Mouse (Mus musculus): ENCODE measurements around the gene Polr3e.

DNA sequence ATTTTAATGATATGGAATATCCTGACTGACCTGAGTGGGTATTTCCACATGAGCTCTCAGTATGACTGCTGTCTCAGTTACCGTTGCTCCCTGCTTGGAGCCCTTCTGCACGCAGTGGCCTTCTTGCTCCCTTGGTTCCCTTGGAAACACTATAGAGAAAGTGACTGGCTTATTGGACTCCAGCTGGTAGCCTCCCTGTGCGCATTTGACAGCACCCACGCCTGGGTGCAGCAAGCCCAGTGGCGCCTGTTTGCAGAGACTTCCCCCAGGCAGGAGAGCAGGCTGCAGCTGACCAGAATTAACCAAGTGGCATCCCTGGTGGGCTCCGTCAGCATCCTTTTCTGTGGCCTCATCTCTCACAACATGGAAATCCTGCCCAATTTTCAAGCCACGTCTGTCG is 73.6 kb downstream of the Polr3e start:
- no peak for TF ChIP-seq MYOG (IDR thresholded peaks at IDR 0.05; ENCODE audit: control insufficient read depth in 1 of 3, insufficient read depth in 1 of 3, insufficient read length in 2 of 3, low read depth in 2 of 3)
- TF ChIP-seq POLR2A (IDR thresholded peaks at IDR 0.05; ENCODE audit: insufficient read length, low read depth): no peak
- no peak for TF ChIP-seq POLR2AphosphoS2 (IDR thresholded peaks at IDR 0.05; ENCODE audit: insufficient read length, low read depth)
- no peak for TF ChIP-seq TCF12 (IDR thresholded peaks at IDR 0.05; ENCODE audit: insufficient read depth, poor library complexity, severe bottlenecking)
- no peak for TF ChIP-seq REST (IDR thresholded peaks at IDR 0.05; ENCODE audit: insufficient read depth, insufficient read length)
- no peak for TF ChIP-seq USF1 (IDR thresholded peaks at IDR 0.05; ENCODE audit: low read depth)
- no peak for TF ChIP-seq E2F4 (IDR thresholded peaks at IDR 0.05; ENCODE audit: insufficient read depth)
- TF ChIP-seq CEBPB (IDR thresholded peaks at IDR 0.05; ENCODE audit: insufficient read depth, poor library complexity, severe bottlenecking): no peak
- TF ChIP-seq SRF (IDR thresholded peaks at IDR 0.05; ENCODE audit: control insufficient read depth, insufficient read length, low read depth): no peak
- TF ChIP-seq MYOD1 (IDR thresholded peaks at IDR 0.05; ENCODE audit: control insufficient read depth in 1 of 3, insufficient read length in 2 of 3, low read depth in 2 of 3): no peak
- no peak for TF ChIP-seq MAX (IDR thresholded peaks at IDR 0.05; ENCODE audit: low read depth)
